Mouse (Mus musculus): Measurements from ENCODE around the gene Mt1. TPM values are rescaled to one million over a fixed set of nuclear protein-coding genes. Genes with fewer than 3 reads are reported as not detected.
"Not testable (repeated sequence)": the region's sequence is repeated elsewhere in the genome, so short reads cannot be mapped to it uniquely, and the experiment has no call there.

Gene Mt1
- polyA plus RNA-seq (2015; fragmentation: Nextera tagmentation; extraction: Ambion mirVana), result 89.2 and 96.5 TPM in 2 replicates

GRCm38 (mm10) chr8:94178857-94179712, at the start of gene Mt1:
Mt1 (plus strand) TSS chr8:94179082.
- Histone ChIP-seq H3K4me1 (replicated peaks) (peaks cover 26% of the 10 kb centered on the region), H3K9me3 (no peaks in the 10 kb centered on the region), H3K27ac (replicated peaks) (no peak within 1 kb of the TSS), H3K36me3 (no peaks in the 10 kb centered on the region), H3K4me2 (peak within 1 kb of the TSS; percentile 96), H3K4me3 (peak within 1 kb of the TSS; percentile 45), H3K27me3 (peaks cover 90% of the 10 kb centered on the region), H3K9ac (peak within 1 kb of the TSS; percentile 34)
- WGBS, result under 1% methylated on average over 50 of the region's 50 CpGs
- peak; percentile 81 for ATAC-seq (ENCODE audit: low FRiP score, low read depth)

DNA sequence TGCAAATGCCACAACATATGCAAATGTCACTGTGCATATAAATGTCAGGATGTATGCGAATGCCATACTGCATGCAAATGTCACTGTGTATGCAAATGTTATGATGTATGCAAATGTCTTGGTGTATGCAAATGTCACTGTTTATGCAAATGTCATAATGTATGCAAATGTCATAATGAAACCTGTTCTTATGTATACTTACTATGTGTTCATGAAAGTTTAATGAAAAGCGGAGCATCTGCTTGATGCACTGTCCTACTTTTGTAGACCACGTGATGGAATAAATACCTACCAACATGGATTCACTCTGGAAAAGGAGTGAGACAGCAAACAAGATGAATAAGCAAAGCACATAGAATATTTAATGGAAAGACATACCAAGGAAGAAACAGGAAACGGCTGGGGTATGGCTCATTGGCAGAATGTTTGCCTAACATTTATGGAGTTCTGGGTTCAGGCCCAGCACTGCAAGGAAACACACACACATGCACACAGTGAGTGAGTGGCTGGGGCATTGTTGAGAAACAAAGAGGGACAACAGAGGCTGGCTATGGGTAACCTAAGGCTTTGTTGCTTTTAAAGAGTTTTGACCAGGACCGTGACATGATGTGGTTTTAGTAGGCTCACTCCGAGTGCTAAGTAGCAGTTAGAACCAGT, 49.6 kb upstream of the Mt1 start:
- ATAC-seq (ENCODE audit: low FRiP score, low read depth), result no peak
- WGBS, result 61% methylated on average over 6 of the region's 6 CpGs

DNA sequence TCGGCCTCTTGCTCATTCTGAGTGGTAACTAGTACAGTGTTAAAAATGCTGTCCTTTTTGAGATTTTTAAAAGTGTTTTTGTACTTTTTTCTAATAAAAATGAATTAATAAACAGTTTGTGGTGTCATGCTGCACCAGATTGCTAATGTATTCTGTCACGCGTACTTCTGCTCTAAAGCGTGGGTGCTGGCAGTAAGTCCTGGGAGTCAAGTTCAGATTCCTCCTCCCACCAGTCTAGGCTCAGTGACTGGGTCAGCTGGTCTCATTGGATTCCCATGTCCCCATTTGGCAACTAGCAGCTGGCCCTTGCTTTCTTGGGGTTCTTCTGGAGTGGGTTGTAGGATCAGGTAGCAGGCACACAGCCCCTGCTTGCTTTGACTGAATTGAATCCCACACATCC, 48.8 kb upstream of the Mt1 start:
- no peak for ATAC-seq (ENCODE audit: low FRiP score, low read depth)
- Histone ChIP-seq H3K27ac (replicated peaks) (no peak overlapping the region), H3K9me3 (no peaks in the 10 kb centered on the region), H3K27me3 (no peaks in the 10 kb centered on the region), H3K36me3 (no peaks in the 10 kb centered on the region), H3K9ac (no peak overlapping the region), H3K4me3 (no peak overlapping the region), H3K4me2 (no peak overlapping the region), H3K4me1 (replicated peaks) (0 out of 2 replicates have a peak, but pooled peaks cover 5% of the 10 kb centered on the region)
- WGBS, result 93% methylated on average over 4 of the region's 4 CpGs

More for the DNA sequence above, 49.6 kb upstream of the Mt1 start:
- no peaks in the 10 kb centered on the region for H3K9me3 ChIP-seq
- H3K4me3 ChIP-seq, result no peak overlapping the region
- no peak overlapping the region for H3K9ac ChIP-seq
- H3K27me3 ChIP-seq, result no peaks in the 10 kb centered on the region
- H3K4me2 ChIP-seq, result no peak overlapping the region
- no peaks in the 10 kb centered on the region for H3K36me3 ChIP-seq
- 0 out of 2 replicates have a peak, but pooled peaks cover 5% of the 10 kb centered on the region for H3K4me1 ChIP-seq (replicated peaks)
- H3K27ac ChIP-seq (replicated peaks), result no peak overlapping the region

DNA sequence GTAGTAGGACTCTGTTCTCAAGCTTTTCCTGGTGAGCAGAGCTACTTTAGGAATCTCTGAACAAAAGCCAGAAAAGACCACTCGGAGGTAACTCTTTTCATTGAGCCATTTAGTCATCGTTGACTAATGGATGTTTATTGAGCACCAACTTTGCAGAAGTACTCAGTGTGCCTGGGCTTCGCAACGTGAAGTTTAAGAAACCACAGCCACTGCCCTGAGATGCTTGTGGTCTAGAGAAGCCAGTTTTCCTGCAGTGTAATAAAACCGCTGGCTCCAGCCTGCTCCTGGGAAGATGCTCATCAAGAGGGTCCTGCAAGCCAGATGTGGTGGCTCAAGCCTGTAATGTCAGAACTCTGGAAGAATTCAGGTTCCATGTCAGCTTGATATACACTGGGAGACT, 46.8 kb upstream of the Mt1 start:
- 82% methylated on average over 5 of the region's 5 CpGs for WGBS
- Histone ChIP-seq H3K27ac (replicated peaks) (no peak overlapping the region), H3K4me2 (no peak overlapping the region), H3K4me3 (no peak overlapping the region), H3K4me1 (replicated peaks) (0 out of 2 replicates have a peak, but pooled peaks cover 5% of the 10 kb centered on the region), H3K36me3 (no peaks in the 10 kb centered on the region), H3K9me3 (no peaks in the 10 kb centered on the region), H3K9ac (no peak overlapping the region), H3K27me3 (no peaks in the 10 kb centered on the region)
- ATAC-seq (ENCODE audit: low FRiP score, low read depth), result no peak

GRCm38 (mm10) chr8:94134601-94135000, 44.3 kb upstream of the Mt1 start:
- H3K4me3 ChIP-seq; H3K27me3 ChIP-seq; H3K4me2 ChIP-seq; H3K4me1 ChIP-seq (replicated peaks); ATAC-seq (ENCODE audit: low FRiP score, low read depth); H3K36me3 ChIP-seq; H3K27ac ChIP-seq (replicated peaks); H3K9ac ChIP-seq; H3K9me3 ChIP-seq: not testable (repeated sequence)
- WGBS, result 79% methylated on average over 3 of the region's 3 CpGs

DNA sequence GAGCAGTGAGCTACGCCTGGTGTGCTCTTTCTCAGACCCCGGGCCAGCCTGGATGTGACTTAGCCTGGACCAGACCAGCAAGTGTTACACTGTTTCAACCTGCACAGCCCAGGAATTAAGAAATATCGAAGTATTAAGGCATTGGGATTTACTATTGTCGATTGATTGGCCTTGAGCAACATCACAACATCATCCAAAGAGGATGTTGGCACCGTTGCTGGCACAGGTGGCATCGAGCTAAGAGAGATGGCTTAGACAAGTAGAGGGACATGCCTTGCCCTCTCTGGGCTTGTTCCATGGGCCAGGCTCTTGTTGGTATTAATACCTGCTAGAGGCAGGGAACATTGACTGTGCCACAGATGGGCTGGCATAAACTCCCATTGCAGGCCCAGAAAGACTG, 43.3 kb upstream of the Mt1 start:
- Histone ChIP-seq H3K4me2 (no peak overlapping the region), H3K9ac (no peak overlapping the region), H3K27me3 (no peaks in the 10 kb centered on the region), H3K4me1 (replicated peaks) (no peaks in the 10 kb centered on the region), H3K36me3 (no peaks in the 10 kb centered on the region), H3K9me3 (no peaks in the 10 kb centered on the region), H3K4me3 (no peak overlapping the region), H3K27ac (replicated peaks) (no peak overlapping the region)
- WGBS, result 93% methylated on average over 6 of the region's 6 CpGs
- ATAC-seq (ENCODE audit: low FRiP score, low read depth), result no peak

GRCm38 (mm10) chr8:94136192-94136591, 42.7 kb upstream of the Mt1 start:
- Histone ChIP-seq H3K36me3 (no peaks in the 10 kb centered on the region), H3K27ac (replicated peaks) (no peak overlapping the region)

DNA sequence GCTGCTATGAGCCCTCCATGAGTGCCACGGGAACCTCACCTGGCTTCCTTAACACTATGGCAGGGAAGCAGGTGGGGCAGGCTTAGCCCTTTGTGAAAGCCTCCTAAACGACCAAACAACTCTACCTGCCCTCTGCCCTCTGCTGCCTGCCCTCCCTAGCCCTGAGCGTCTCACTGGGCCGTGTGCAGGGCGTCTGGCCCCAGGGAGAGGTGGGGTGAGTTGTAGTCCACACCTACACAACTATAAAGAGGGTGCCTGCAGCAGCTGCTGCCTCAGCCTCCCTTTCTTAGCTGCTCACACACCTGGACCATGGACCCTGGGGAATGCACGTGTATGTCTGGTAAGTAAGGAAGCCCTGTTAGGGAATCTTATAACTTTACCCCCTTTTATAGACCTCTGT, 41.9 kb upstream of the Mt1 start, which contains the start of gene Mt4:
TSS of gene Mt4 (plus strand) at position 265 of the 400 bp plus-strand sequence.
- H3K9ac ChIP-seq, result no peak within 1 kb of the TSS
- no peak for ATAC-seq (ENCODE audit: low FRiP score, low read depth)
- 61% methylated on average over 6 of the region's 6 CpGs for WGBS
- no peaks in the 10 kb centered on the region for H3K36me3 ChIP-seq
- H3K4me1 ChIP-seq (replicated peaks), result no peaks in the 10 kb centered on the region
- H3K9me3 ChIP-seq, result no peaks in the 10 kb centered on the region
- H3K27me3 ChIP-seq, result no peaks in the 10 kb centered on the region
- H3K4me3 ChIP-seq, result no peak within 1 kb of the TSS
- H3K4me2 ChIP-seq, result no peak within 1 kb of the TSS
- no peak within 1 kb of the TSS for H3K27ac ChIP-seq (replicated peaks)

More at GRCm38 (mm10) chr8:94136192-94136591, 42.7 kb upstream of the Mt1 start:
- WGBS, result 82% methylated on average over 7 of the region's 7 CpGs
- no peaks in the 10 kb centered on the region for H3K27me3 ChIP-seq
- no peaks in the 10 kb centered on the region for H3K9me3 ChIP-seq
- no peak for ATAC-seq (ENCODE audit: low FRiP score, low read depth)
- no peak overlapping the region for H3K4me3 ChIP-seq
- H3K4me2 ChIP-seq, result no peak overlapping the region
- H3K9ac ChIP-seq, result no peak overlapping the region
- H3K4me1 ChIP-seq (replicated peaks), result no peaks in the 10 kb centered on the region

DNA sequence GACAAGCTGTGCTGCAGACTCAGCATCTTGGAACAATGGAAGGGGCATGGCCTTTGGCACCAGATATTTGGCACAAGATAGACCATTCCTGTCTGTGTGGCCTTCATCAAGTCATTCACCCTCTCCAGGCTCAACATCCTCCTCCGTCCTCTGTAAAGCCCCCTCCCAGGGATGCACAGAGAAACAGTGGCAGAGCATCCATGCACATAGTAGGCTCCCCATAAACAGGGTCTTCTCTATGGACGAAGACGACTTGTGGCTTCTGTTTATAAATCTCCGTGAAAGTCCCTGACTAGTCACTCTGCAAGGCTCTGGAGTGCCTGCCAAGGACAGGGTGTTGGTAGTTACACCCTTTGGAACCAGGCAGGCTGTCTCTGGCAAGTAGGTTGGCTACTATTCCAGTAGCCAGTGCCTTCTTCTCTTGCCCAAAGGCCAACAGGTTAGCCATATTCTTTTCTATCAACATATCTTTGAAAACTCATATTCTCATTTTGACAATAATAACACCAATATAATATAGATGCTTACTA, 38.6 kb upstream of the Mt1 start:
- Histone ChIP-seq H3K4me2 (no peak overlapping the region), H3K9ac (no peak overlapping the region), H3K9me3 (no peaks in the 10 kb centered on the region), H3K36me3 (no peaks in the 10 kb centered on the region), H3K27me3 (no peaks in the 10 kb centered on the region), H3K27ac (replicated peaks) (no peak overlapping the region), H3K4me1 (replicated peaks) (no peaks in the 10 kb centered on the region), H3K4me3 (no peak overlapping the region)
- 83% methylated on average over 4 of the region's 4 CpGs for WGBS
- no peak for ATAC-seq (ENCODE audit: low FRiP score, low read depth)

DNA sequence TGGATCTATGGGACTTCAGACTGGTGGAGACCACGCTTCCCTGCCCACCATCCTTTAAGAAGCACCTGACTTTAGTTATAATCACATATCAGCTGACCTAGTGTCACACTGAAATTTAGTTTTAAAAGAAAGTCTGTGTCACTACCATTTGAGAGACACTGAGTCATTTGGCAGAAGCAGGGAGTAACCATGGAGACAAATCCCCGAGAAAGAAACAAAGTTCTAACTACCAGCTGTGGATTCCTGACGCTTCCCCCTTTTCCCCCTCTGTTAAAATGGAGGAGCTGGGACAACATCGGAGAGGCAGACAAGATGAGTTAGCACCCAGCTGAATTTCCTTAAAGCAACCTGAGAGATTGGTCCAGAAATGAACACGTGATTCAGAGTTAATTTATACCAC, 30.6 kb upstream of the Mt1 start:
- ATAC-seq (ENCODE audit: low FRiP score, low read depth), result no peak
- Histone ChIP-seq H3K36me3 (no peaks in the 10 kb centered on the region), H3K4me2 (no peak overlapping the region), H3K27ac (replicated peaks) (no peak overlapping the region), H3K9me3 (no peaks in the 10 kb centered on the region), H3K4me3 (no peak overlapping the region), H3K27me3 (peaks cover 4% of the 10 kb centered on the region; the same call in 1 of the 2 replicates), H3K9ac (no peak overlapping the region), H3K4me1 (replicated peaks) (peaks cover 12% of the 10 kb centered on the region)
- 49% methylated on average over 5 of the region's 5 CpGs for WGBS

DNA sequence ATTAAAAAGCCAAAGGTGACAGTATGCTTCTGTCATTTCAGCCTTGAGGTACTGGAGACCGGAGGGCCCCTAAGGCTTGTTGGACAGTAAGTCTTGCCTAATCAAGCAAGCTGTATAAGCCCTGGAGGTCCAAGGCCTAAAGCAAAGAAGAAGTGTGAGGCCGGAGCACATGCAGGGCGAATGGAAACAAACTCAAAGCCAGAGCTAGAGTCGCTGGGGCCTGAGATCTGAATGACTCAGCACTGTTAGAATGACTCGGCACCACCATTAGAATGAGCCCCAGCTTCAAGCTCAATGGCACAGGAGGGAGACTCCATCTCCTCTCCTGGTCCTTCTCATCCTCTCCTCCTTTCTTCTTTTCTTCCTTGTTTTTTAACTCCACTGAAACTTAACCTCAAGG, 28.0 kb upstream of the Mt1 start:
- 88% methylated on average over 5 of the region's 5 CpGs for WGBS

More for the DNA sequence above, 28.0 kb upstream of the Mt1 start:
- H3K9me3 ChIP-seq, result no peaks in the 10 kb centered on the region
- H3K27ac ChIP-seq (replicated peaks), result no peak overlapping the region
- peaks cover 21% of the 10 kb centered on the region for H3K4me1 ChIP-seq (replicated peaks)
- no peak overlapping the region for H3K4me2 ChIP-seq
- no peak overlapping the region for H3K9ac ChIP-seq
- no peak overlapping the region for H3K4me3 ChIP-seq
- H3K27me3 ChIP-seq, result peaks cover 4% of the 10 kb centered on the region; the same call in 1 of the 2 replicates
- no peak for ATAC-seq (ENCODE audit: low FRiP score, low read depth)
- H3K36me3 ChIP-seq, result no peaks in the 10 kb centered on the region

All from hindbrain, embryonic 15.5 days (tissue).